Mouse (Mus musculus): ENCODE measurements at regions not wholly inside any gene's neighbourhood (a gene's known extent, or its start where the extent isn't known, plus 50 kb on each side); places are given as distances from the start of the nearest gene placed in this dataset.

- no peak for DNase-seq
These were observed 83.7 kb upstream of the Ppp2r5a start for GRCm38 (mm10) chr1:191486766-191487165.

DNA sequence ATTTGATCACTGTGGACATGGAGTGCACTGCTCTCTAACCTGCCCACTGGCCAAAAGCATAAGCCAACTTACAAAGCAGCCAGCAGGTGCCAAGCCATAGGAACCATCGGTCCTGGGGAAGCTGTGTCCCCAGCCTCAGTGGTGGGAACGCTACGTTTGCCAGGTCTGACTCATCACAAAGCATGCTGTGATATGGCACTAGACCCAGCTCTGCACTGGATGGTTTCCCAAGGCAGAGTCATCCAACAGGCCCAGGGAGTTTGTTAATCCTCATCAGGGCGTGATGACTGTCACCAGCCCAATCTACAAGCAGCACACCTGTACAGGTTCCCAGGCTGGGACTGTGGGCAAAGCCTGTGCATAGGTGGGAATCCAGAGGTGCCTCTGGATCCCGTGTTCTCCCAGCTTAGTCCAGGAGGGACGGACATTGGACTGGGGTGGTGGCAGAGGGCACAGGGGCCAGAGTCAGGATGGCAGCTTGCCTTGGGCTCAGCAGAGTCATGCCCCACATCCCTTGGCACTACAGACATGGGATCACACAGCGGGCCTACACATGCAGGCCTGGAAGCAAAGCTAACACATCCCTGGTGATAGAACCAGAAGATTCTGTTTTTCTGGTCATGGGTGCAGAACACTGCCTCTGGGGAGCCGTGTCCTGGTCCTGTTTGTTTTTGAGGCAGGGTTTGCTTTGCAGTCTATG lies 81.8 kb upstream of the Ppp2r5a start:
- DNase-seq = no peak

- DNase-seq = no peak
These were observed 76.9 kb upstream of the Ppp2r5a start for GRCm38 (mm10) chr1:191479906-191480379.

- DNase-seq = no peak
These were observed 69.5 kb upstream of the Ppp2r5a start for GRCm38 (mm10) chr1:191472551-191472950.

DNA sequence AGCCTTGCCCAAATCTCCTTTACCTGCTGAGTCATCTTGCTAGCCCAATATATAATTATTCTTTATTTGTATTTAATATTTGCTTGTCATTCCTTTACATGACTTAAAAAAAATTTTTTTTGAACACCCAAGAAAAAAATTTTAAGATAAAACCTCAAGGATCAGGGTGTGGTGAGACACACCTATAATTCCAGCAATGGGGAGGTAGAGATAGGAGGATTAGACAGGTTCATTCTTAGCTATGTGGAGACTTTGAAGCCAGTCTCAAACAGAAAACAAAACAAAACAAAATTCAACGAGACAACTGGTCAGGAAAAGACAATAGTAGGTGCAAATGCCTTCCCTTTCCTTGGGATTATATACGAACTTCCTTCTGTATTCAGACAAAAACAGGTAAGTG lies 68.4 kb upstream of the Ppp2r5a start:
- DNase-seq = no peak

- peak; percentile 22 for DNase-seq
These were observed 67.3 kb upstream of the Ppp2r5a start for GRCm38 (mm10) chr1:191470190-191470985.

- DNase-seq = no peak
These were observed 65.9 kb upstream of the Ppp2r5a start for GRCm38 (mm10) chr1:191468837-191469529.

- DNase-seq = no peak
These were observed 63.2 kb upstream of the Ppp2r5a start for GRCm38 (mm10) chr1:191466261-191466660.

DNA sequence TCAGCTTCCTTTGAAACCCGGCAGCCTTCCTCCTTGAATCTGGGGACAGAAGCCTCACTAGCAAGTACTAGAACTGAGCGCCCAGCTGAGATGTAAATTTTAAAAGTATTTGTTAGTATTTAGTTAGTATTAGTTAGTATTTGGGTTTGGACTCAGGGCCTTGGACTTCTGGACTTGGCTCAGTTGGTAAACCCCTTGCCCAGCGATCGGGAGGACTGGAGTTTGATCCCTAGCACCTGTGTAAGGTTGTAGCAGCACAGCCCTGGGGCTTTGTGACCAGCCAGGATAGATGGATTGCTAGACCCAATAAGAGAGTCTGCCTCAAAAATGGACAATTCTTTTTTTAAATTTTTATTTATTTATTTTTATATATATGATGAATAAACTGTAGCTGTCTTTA lies 62.7 kb upstream of the Ppp2r5a start:
- no peak for DNase-seq

- no peak for DNase-seq
These were observed 62.1 kb upstream of the Ppp2r5a start for GRCm38 (mm10) chr1:191465170-191465569.

GRCm38 (mm10) chr1:191461811-191462491 lies 58.9 kb upstream of the Ppp2r5a start:
- no peak for DNase-seq

- no peak for DNase-seq
These were observed 56.0 kb upstream of the Ppp2r5a start for GRCm38 (mm10) chr1:191459066-191459465.

DNA sequence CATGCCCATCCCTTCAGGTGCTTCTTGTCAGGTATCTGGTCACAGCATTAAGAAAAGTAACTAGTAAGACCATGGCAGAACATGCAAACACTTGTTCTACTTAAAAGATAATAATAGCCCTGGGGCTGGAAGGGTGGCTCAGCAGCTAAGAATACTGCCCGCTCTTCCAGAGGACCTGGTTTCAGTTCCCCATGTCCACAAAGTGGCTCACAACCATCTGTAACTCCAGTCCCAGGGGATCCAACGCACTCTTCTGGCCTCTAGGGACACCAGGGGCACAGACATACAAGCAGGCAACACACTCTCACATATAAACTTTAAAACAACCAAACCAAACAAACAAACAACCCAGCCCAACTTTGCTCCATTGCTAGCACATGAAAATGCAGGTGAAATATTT lies 55.2 kb upstream of the Ppp2r5a start:
- DNase-seq = no peak

DNA sequence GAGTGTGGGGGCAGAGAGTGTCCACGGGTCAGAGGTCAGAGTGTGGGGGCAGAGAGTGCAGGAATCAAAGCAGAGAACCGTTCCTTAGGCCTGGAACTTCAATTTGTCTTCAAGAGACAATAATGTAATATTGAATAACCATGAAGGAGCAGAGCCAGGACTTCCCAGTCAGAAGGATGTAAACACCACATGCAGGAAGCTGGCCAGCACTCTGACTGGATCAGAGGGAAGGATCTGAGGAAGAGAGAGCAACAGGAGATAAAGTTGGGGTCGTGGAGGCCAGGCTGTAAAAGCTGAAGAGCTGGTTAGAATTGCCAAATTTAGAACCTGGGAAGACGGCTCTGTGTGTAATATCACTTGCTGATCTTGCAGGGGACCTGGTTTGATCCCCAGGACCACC lies 54.0 kb upstream of the Ppp2r5a start:
- DNase-seq = no peak

- no peak for DNase-seq
These were observed 51.5 kb upstream of the Ppp2r5a start for GRCm38 (mm10) chr1:191454604-191455003.

DNA sequence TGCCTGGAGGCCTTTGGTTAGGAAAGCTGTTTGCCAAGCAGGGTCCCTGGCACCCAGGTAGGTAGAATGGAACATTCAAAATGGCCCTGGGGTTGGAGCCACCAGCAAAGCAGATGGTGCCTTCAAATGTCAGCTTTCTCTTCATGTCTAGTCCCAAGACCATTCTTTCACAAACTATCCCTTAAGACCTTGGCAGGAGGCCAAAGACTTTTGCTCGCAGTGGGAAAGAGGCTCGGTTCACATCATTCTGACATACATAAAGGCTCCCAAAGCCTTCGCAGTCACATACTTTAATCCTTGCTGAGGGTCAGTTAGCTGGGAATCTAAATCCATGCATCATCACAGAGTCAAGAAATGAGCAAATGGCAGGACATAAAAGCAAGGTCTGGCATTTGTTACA lies 50.5 kb upstream of the Ppp2r5a start:
- DNase-seq = no peak
